Mouse (Mus musculus): ENCODE results near the gene Efemp2.

DNA sequence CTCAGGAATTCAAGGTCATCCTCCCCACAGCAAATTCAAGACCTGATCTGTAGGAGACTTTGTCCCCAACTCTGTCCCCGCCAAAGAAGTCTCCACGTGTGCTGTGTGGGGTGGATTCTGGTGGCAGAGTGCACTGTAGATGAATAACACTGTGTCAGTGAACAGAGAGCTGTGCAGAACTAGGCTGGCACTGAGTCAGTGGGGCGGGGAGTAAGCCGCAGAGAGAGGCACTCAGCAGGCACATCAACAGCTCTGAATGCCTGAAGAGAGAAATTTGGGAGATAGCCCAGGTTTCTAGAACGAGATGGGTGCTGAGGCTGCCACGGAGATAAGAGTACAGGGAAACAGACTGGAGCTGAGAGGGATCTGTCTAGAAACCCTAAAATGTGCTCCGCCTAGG is 14.7 kb upstream of the Efemp2 start:
- TF ChIP-seq CTCF (IDR thresholded peaks at IDR 0.05; ENCODE audit: low read depth, low read length), result no peak
- no peak for TF ChIP-seq POLR2A (IDR thresholded peaks at IDR 0.05; ENCODE audit: borderline replicate concordance, low read depth, low read length)
